Comparison of ENCODE assay signal across 9 mouse cellular contexts in the genomic region with DNA sequence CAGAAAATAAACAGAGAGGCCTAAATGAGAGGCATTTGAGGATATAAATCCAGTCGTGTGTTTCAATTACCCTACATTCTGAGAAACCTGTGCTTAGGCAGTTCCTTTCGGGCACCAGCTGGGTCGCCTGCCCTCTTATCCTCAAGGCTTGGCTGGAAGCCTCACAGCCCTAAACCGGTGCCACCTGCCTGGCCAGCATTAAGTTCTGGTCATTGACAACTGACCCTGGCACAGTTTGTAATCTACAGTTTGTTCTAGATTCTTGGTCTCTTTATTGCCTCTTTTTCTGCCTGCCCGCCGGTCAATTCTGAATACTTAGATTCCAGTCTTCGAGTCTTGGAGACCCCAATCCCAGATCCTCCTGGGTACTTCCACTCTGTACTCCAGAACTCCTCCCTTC. TPM values are rescaled to one million over a fixed set of nuclear protein-coding genes. Genes with fewer than 3 reads are reported as not detected.
DNase-seq lines count a peak whose midpoint lies in the region; ATAC-seq lines count a peak whose summit lies in the region.
"Had no signal": no experiment of that assay in that cellular context is flagged by ENCODE, and none has a peak within 500 bp of the region (broad histone marks: within the 10 kb centered on the region; RNA-seq: fewer than 3 reads in every experiment).

No protein-coding gene starts in this region.

- H3K9me3 ChIP-seq in heart, embryonic 15.5 days (replicated peaks) = no peaks in the 10 kb centered on the region
- H3K9me3 ChIP-seq in limb, embryonic 10.5 days (replicated peaks) = no peaks in the 10 kb centered on the region
- H3K9me3 ChIP-seq in neural tube, embryonic 14.5 days (ENCODE audit: control insufficient read depth, low read length) = no peaks in the 10 kb centered on the region

- 19% methylated on average over 7 of the region's 7 CpGs for WGBS in heart, embryonic 15.5 days
- 28% methylated on average over 7 of the region's 7 CpGs for WGBS in limb, embryonic 10.5 days
- 14% methylated on average over 7 of the region's 7 CpGs for WGBS in neural tube, embryonic 14.5 days

- ATAC-seq in heart, embryonic 15.5 days (replicated peaks; ENCODE audit: insufficient number of reproducible peaks, insufficient read depth, low FRiP score, low read depth) = no peak
- ATAC-seq in neural tube, embryonic 14.5 days (ENCODE audit: low read depth) = no peak

- peaks cover 21% of the 10 kb centered on the region for H3K4me1 ChIP-seq in heart, embryonic 15.5 days (replicated peaks)
- H3K4me1 ChIP-seq in limb, embryonic 10.5 days = peaks cover 31% of the 10 kb centered on the region
- peaks cover 6% of the 10 kb centered on the region for H3K4me1 ChIP-seq in neural tube, embryonic 14.5 days (ENCODE audit: control insufficient read depth, insufficient read depth, low read length)

- H3K4me3 ChIP-seq in heart, embryonic 15.5 days = peak overlapping the region; percentile 85
- peak overlapping the region; percentile 92 for H3K4me3 ChIP-seq in limb, embryonic 10.5 days
- H3K4me3 ChIP-seq in neural tube, embryonic 14.5 days (ENCODE audit: low read depth, low read length) = peak overlapping the region; percentile 72

- peak overlapping the region; percentile 80; the same call in 1 of the 2 replicates for H3K27ac ChIP-seq in heart, embryonic 15.5 days
- peak overlapping the region; percentile 90 for H3K27ac ChIP-seq in limb, embryonic 10.5 days
- H3K27ac ChIP-seq in neural tube, embryonic 14.5 days (ENCODE audit: low read depth, low read length) = no peak overlapping the region; the same call in 1 of the 2 replicates

- peak overlapping the region; percentile 93 for H3K4me2 ChIP-seq in heart, embryonic 15.5 days
- H3K4me2 ChIP-seq in neural tube, embryonic 14.5 days (ENCODE audit: low read depth, low read length) = peak overlapping the region; percentile 87

- no peaks in the 10 kb centered on the region for H3K27me3 ChIP-seq in heart, embryonic 15.5 days
- no peaks in the 10 kb centered on the region for H3K27me3 ChIP-seq in limb, embryonic 10.5 days (ENCODE audit: low read depth, poor library complexity, severe bottlenecking)
- H3K27me3 ChIP-seq in neural tube, embryonic 14.5 days (ENCODE audit: control insufficient read depth, insufficient read depth, low read length) = no peaks in the 10 kb centered on the region

- H3K36me3 ChIP-seq in heart, embryonic 15.5 days = no peaks in the 10 kb centered on the region
- peaks cover 20% of the 10 kb centered on the region for H3K36me3 ChIP-seq in limb, embryonic 10.5 days
- no peaks in the 10 kb centered on the region for H3K36me3 ChIP-seq in neural tube, embryonic 14.5 days (ENCODE audit: control insufficient read depth, insufficient read depth, low read length)

- H3K9ac ChIP-seq in heart, embryonic 15.5 days = peak overlapping the region; percentile 95
- H3K9ac ChIP-seq in neural tube, embryonic 14.5 days (replicated peaks; ENCODE audit: low read depth, low read length) = peak overlapping the region; percentile 85

- peak; percentile 42 to 47 for DNase-seq in cerebellum, postnatal 10 days
- DNase-seq in cerebellum, adult 11 months = no peak
- peak; percentile 28 for DNase-seq in A20 (ENCODE audit: low read depth, low spot score)
- no peak for DNase-seq in limb, embryonic 10.5 days (ENCODE audit: low spot score)
- DNase-seq in layer of hippocampus, postnatal 36 days = no peak
- no peak for DNase-seq in spleen, postnatal 4 days (ENCODE audit: low spot score in 2 of 2)

RNA-seq across cellular contexts. Expression of gene Fpgs, which starts 10.7 kb away (rescaled TPM):
- polyA plus RNA-seq in heart, embryonic 15.5 days (2015; fragmentation: Nextera tagmentation; extraction: Ambion mirVana) = 13.8 and 19.7 TPM in 2 replicates
- polyA plus RNA-seq in limb, embryonic 10.5 days (2016; fragmentation: Nextera tagmentation; extraction: Ambion mirVana) = 31.6 and 35.4 TPM in 2 replicates
- polyA plus RNA-seq in neural tube, embryonic 14.5 days (2014; fragmentation: Nextera tagmentation; extraction: Ambion mirVana) = 14.6 and 15.3 TPM in 2 replicates
- 10 to 100 TPM in 1 of 2 experiments, 1 to 10 TPM in 1; 9.3 to 11.0 TPM for total RNA-seq in layer of hippocampus, postnatal 36 days (2021)

RNA-seq across cellular contexts. Expression of gene Cdk9, which starts 19.6 kb away (rescaled TPM):
- 45.5 and 66.6 TPM in 2 replicates for polyA plus RNA-seq in heart, embryonic 15.5 days (2015; fragmentation: Nextera tagmentation; extraction: Ambion mirVana)
- 156 and 160 TPM in 2 replicates for polyA plus RNA-seq in limb, embryonic 10.5 days (2016; fragmentation: Nextera tagmentation; extraction: Ambion mirVana)
- polyA plus RNA-seq in neural tube, embryonic 14.5 days (2014; fragmentation: Nextera tagmentation; extraction: Ambion mirVana) = 54.4 and 57.5 TPM in 2 replicates
- total RNA-seq in layer of hippocampus, postnatal 36 days (2021) = 100 to 1,000 TPM; 110 to 117 TPM

RNA-seq across cellular contexts. Expression of gene Sh2d3c, which starts 27.6 kb away (rescaled TPM):
- 25.7 and 33.4 TPM in 2 replicates for polyA plus RNA-seq in heart, embryonic 15.5 days (2015; fragmentation: Nextera tagmentation; extraction: Ambion mirVana)
- polyA plus RNA-seq in limb, embryonic 10.5 days (2016; fragmentation: Nextera tagmentation; extraction: Ambion mirVana) = 16.2 and 20.9 TPM in 2 replicates
- polyA plus RNA-seq in neural tube, embryonic 14.5 days (2014; fragmentation: Nextera tagmentation; extraction: Ambion mirVana) = 41.2 and 51.2 TPM in 2 replicates
- total RNA-seq in layer of hippocampus, postnatal 36 days (2021) = 10 to 100 TPM; 18.7 to 19.1 TPM

RNA-seq across cellular contexts. Expression of gene Eng, which starts 46.9 kb away (rescaled TPM):
- polyA plus RNA-seq in heart, embryonic 15.5 days (2015; fragmentation: Nextera tagmentation; extraction: Ambion mirVana) = 144 and 163 TPM in 2 replicates
- 27.9 and 28.5 TPM in 2 replicates for polyA plus RNA-seq in limb, embryonic 10.5 days (2016; fragmentation: Nextera tagmentation; extraction: Ambion mirVana)
- polyA plus RNA-seq in neural tube, embryonic 14.5 days (2014; fragmentation: Nextera tagmentation; extraction: Ambion mirVana) = 13.0 and 22.9 TPM in 2 replicates
- total RNA-seq in layer of hippocampus, postnatal 36 days (2021) = 10 to 100 TPM; 18.9 to 19.2 TPM

RNA-seq across cellular contexts. Expression of gene 6330409D20Rik, which starts 47.5 kb away (rescaled TPM):
- 0.16 TPM in 1 of 2 replicates, not detected in the other for polyA plus RNA-seq in heart, embryonic 15.5 days (2015; fragmentation: Nextera tagmentation; extraction: Ambion mirVana)
- polyA plus RNA-seq in limb, embryonic 10.5 days (2016; fragmentation: Nextera tagmentation; extraction: Ambion mirVana) = 0.14 TPM in 1 of 2 replicates, not detected in the other
- 3.9 TPM in 2 replicates for polyA plus RNA-seq in neural tube, embryonic 14.5 days (2014; fragmentation: Nextera tagmentation; extraction: Ambion mirVana)
- 1 to 10 TPM; 1.2 to 1.3 TPM for total RNA-seq in layer of hippocampus, postnatal 36 days (2021)
- polyA plus RNA-seq: large intestine, adult 2 months had no signal

Comparison
In these comparisons a context has a peak if more than half of its experiments do, and no peak if none do; other contexts are left out.
1. DNase-seq: peak in cerebellum, postnatal 10 days (2 of 2) and A20 (single experiment); none in cerebellum, adult 11 months (single experiment), limb, embryonic 10.5 days (single experiment), layer of hippocampus, postnatal 36 days (0 of 2) and spleen, postnatal 4 days (0 of 2).
2. Peak in every context shown above with its lines, with median percentiles within 50 percentile points of each other: H3K4me3 ChIP-seq.